Mouse (Mus musculus) heart, embryonic 11.5 days (tissue): ENCODE results near the gene Dcdc2b. TPM values are rescaled to one million over a fixed set of nuclear protein-coding genes. Genes with fewer than 3 reads are reported as not detected.
A peak's percentile ranks its signal among the peaks of the same experiment; 100 is the strongest.

Experiments
- ATAC-seq: fragments of 200-750 bp; cut with Nextera tagmentation; replicated peaks from 2 replicates; pipeline ENCODE4 v1.8.0; 2017; ENCODE audit warnings: moderate library complexity; ENCODE audit not compliant: insufficient number of reproducible peaks, low FRiP score, low TSS enrichment
- H3K27ac ChIP-seq: fragments of 300-500 bp; sonication (generic); 2 replicates; pipeline ENCODE4 v1.5.1; 2014; ENCODE audit warnings: mild to moderate bottlenecking, low read depth, low read length
- H3K27me3 ChIP-seq: fragments of 300-500 bp; sonication (generic); 2 replicates; pipeline ENCODE4 v1.6.1; 2014; ENCODE audit warnings: mild to moderate bottlenecking, low read length, mixed read lengths; ENCODE audit not compliant: control insufficient read depth, insufficient read depth
- H3K36me3 ChIP-seq: fragments of 300-500 bp; sonication (generic); 2 replicates; pipeline ENCODE4 v1.6.1; 2014; ENCODE audit warnings: mild to moderate bottlenecking, low read length, moderate library complexity, mixed read lengths; ENCODE audit not compliant: control insufficient read depth, insufficient read depth
- H3K4me1 ChIP-seq: fragments of 300-500 bp; sonication (generic); 2 replicates; pipeline ENCODE4 v1.6.1; 2014; ENCODE audit warnings: low read length; ENCODE audit not compliant: control insufficient read depth, insufficient read depth
- H3K4me2 ChIP-seq: fragments of 300-500 bp; sonication (generic); 2 replicates; pipeline ENCODE4 v1.6.1; 2014; ENCODE audit warnings: mild to moderate bottlenecking, moderate library complexity
- H3K4me3 ChIP-seq: fragments of 300-500 bp; sonication (generic); 2 replicates; pipeline ENCODE4 v1.5.1; 2014; ENCODE audit warnings: low read depth, low read length
- H3K9ac ChIP-seq: fragments of 300-500 bp; sonication (generic); 2 replicates; pipeline ENCODE4 v1.6.1; 2014; ENCODE audit warnings: mild to moderate bottlenecking, low read depth, low read length, moderate library complexity
- H3K9me3 ChIP-seq: fragments of 300-500 bp; sonication (generic); replicated peaks from 2 replicates; pipeline ENCODE4 v1.6.1; 2016; ENCODE audit warnings: low read length; ENCODE audit not compliant: control insufficient read depth
- WGBS: fragments of 180-500 bp; shearing (Covaris S2); extraction: QIAGEN DNeasy Blood & Tissue Kit; methylation state at CpG from one replicate; pipeline ENCODE4 v1.1.7; 2014; ENCODE audit not compliant: insufficient replicate concordance; 5-methylcytosine and 5-hydroxymethylcytosine counted together
- polyA plus RNA-seq: library from polyadenylated mRNA; unstranded; fragments of >200 nt; fragmentation: Nextera tagmentation; extraction: Ambion mirVana; gene quantifications from 2 replicates; pipeline ENCODE4 v1.2.1, GENCODE M21; 2014

Dcdc2b gene
- polyA plus RNA-seq, 1 experiment from 2014 or later = 2.7 TPM

GRCm38 (mm10) chr4:129618786-129619691 lies 5.0 kb upstream of the Dcdc2b start, which contains the start of gene Iqcc:
Gene Iqcc (minus strand): TSS chr4:129619099.
- peaks cover 15% of the 10 kb centered on the region for H3K4me1 ChIP-seq
- WGBS = 4% methylated on average over 43 of the region's 44 CpGs
- ATAC-seq = peak; percentile 83

GRCm38 (mm10) chr4:129618031-129618430 lies 4.0 kb upstream of the Dcdc2b start:
- Histone ChIP-seq H3K9ac (peak overlapping the region; percentile 94), H3K36me3 (no peaks in the 10 kb centered on the region), H3K9me3 (no peaks in the 10 kb centered on the region), H3K27me3 (no peaks in the 10 kb centered on the region), H3K27ac (no peak overlapping the region), H3K4me1 (peaks cover 14% of the 10 kb centered on the region), H3K4me3 (peak overlapping the region; percentile 76), H3K4me2 (peak overlapping the region; percentile 90)
- ATAC-seq = no peak
- 88% methylated on average over 5 of the region's 5 CpGs for WGBS

More at GRCm38 (mm10) chr4:129618786-129619691, 5.0 kb upstream of the Dcdc2b start, which contains the start of gene Iqcc:
- peak within 1 kb of the TSS; percentile 76 for H3K4me3 ChIP-seq
- no peaks in the 10 kb centered on the region for H3K27me3 ChIP-seq
- H3K27ac ChIP-seq = peak within 1 kb of the TSS; percentile 78
- H3K9me3 ChIP-seq = no peaks in the 10 kb centered on the region
- H3K4me2 ChIP-seq = peak within 1 kb of the TSS; percentile 90
- no peaks in the 10 kb centered on the region for H3K36me3 ChIP-seq
- peak within 1 kb of the TSS; percentile 94 for H3K9ac ChIP-seq

GRCm38 (mm10) chr4:129617121-129617641 lies 3.1 kb upstream of the Dcdc2b start:
- Histone ChIP-seq H3K4me3 (no peak overlapping the region), H3K27me3 (no peaks in the 10 kb centered on the region), H3K36me3 (no peaks in the 10 kb centered on the region), H3K4me2 (no peak overlapping the region), H3K9me3 (no peaks in the 10 kb centered on the region), H3K4me1 (peaks cover 7% of the 10 kb centered on the region; the same call in 1 of the 2 replicates), H3K9ac (no peak overlapping the region), H3K27ac (no peak overlapping the region)
- WGBS = 91% methylated on average over 7 of the region's 7 CpGs
- no peak for ATAC-seq

GRCm38 (mm10) chr4:129616631-129617030 lies 2.6 kb upstream of the Dcdc2b start:
- H3K36me3 ChIP-seq = no peaks in the 10 kb centered on the region
- H3K27ac ChIP-seq = no peak overlapping the region
- H3K9me3 ChIP-seq = no peaks in the 10 kb centered on the region
- H3K4me3 ChIP-seq = no peak overlapping the region
- ATAC-seq = no peak
- no peaks in the 10 kb centered on the region for H3K27me3 ChIP-seq
- H3K9ac ChIP-seq = no peak overlapping the region
- 87% methylated on average over 3 of the region's 3 CpGs for WGBS
- H3K4me1 ChIP-seq = peaks cover 7% of the 10 kb centered on the region; the same call in 1 of the 2 replicates
- no peak overlapping the region for H3K4me2 ChIP-seq

GRCm38 (mm10) chr4:129615801-129616290 lies 1.8 kb upstream of the Dcdc2b start:
- 87% methylated on average over 9 of the region's 9 CpGs for whole genome bisulfite sequencing
- H3K4me3 ChIP-seq = no peak overlapping the region
- H3K27me3 ChIP-seq = no peaks in the 10 kb centered on the region
- peaks cover 7% of the 10 kb centered on the region; the same call in 1 of the 2 replicates for H3K4me1 ChIP-seq
- no peaks in the 10 kb centered on the region for H3K36me3 ChIP-seq
- no peaks in the 10 kb centered on the region for H3K9me3 ChIP-seq
- no peak overlapping the region for H3K9ac ChIP-seq
- no peak overlapping the region for H3K4me2 ChIP-seq
- H3K27ac ChIP-seq = no peak overlapping the region
- ATAC-seq = no peak

GRCm38 (mm10) chr4:129610472-129610871 lies 3.6 kb downstream of the Dcdc2b start:
- WGBS = 70% methylated on average over 4 of the region's 4 CpGs
- Histone ChIP-seq H3K4me2 (no peak overlapping the region), H3K9me3 (no peaks in the 10 kb centered on the region), H3K36me3 (peaks cover 8% of the 10 kb centered on the region), H3K4me3 (no peak overlapping the region), H3K4me1 (no peaks in the 10 kb centered on the region), H3K27ac (no peak overlapping the region), H3K27me3 (no peaks in the 10 kb centered on the region), H3K9ac (no peak overlapping the region)
- ATAC-seq = no peak

- ATAC-seq = no peak
- no peaks in the 10 kb centered on the region for H3K27me3 ChIP-seq
- 84% methylated on average over 4 of the region's 4 CpGs for WGBS
- H3K9me3 ChIP-seq = no peaks in the 10 kb centered on the region
- H3K4me2 ChIP-seq = no peak overlapping the region
- H3K4me3 ChIP-seq = no peak overlapping the region
- no peak overlapping the region for H3K27ac ChIP-seq
- no peaks in the 10 kb centered on the region for H3K4me1 ChIP-seq
- H3K9ac ChIP-seq = no peak overlapping the region
- H3K36me3 ChIP-seq = peaks cover 11% of the 10 kb centered on the region
Observed at GRCm38 (mm10) chr4:129610026-129610425, 4.0 kb downstream of the Dcdc2b start.

- Histone ChIP-seq H3K4me3 (no peak overlapping the region), H3K9ac (no peak overlapping the region), H3K27ac (no peak overlapping the region), H3K4me1 (no peaks in the 10 kb centered on the region), H3K27me3 (no peaks in the 10 kb centered on the region), H3K36me3 (peaks cover 18% of the 10 kb centered on the region), H3K4me2 (no peak overlapping the region), H3K9me3 (no peaks in the 10 kb centered on the region)
- 79% methylated on average over 12 of the region's 12 CpGs for WGBS
- no peak for ATAC-seq
Observed at GRCm38 (mm10) chr4:129609139-129609631, 4.9 kb downstream of the Dcdc2b start.
